Mouse (Mus musculus) macrophage (primary cell): Measurements from ENCODE around the gene Mitd1. TPM values are rescaled to one million over a fixed set of nuclear protein-coding genes. Genes with fewer than 3 reads are reported as not detected.

ENCODE experiments used
- H3K27ac ChIP-seq: fragments of 350-480 bp; formaldehyde crosslinking; 2 replicates; pipeline ENCODE4 v1.9.0; 2021
- H3K36me3 ChIP-seq: fragments of 350-480 bp; formaldehyde crosslinking; 2 replicates; pipeline ENCODE4 v1.9.0; 2021; ENCODE audit errors: inconsistent target
- H3K4me3 ChIP-seq: fragments of 350-480 bp; formaldehyde crosslinking; 2 replicates; pipeline ENCODE4 v1.9.0; 2021; ENCODE audit errors: inconsistent target
- H3K79me2 ChIP-seq: fragments of 350-480 bp; formaldehyde crosslinking; 2 replicates; pipeline ENCODE4 v1.9.0; 2021; ENCODE audit errors: inconsistent target
- WGBS: methylation state at CpG from one replicate; pipeline ENCODE4 v1.1.7; 2026; ENCODE audit warnings: inconsistent platforms; ENCODE audit not compliant: missing documents; 5-methylcytosine and 5-hydroxymethylcytosine counted together
- polyA plus RNA-seq: library from polyadenylated mRNA; stranded (reverse); fragments of 250-400 nt; gene quantifications from 3 replicates; pipeline ENCODE4 v1.2.4, GENCODE M21; 2018; ENCODE audit warnings: inconsistent platforms
- total RNA-seq, 78 experiments: library from RNA; depleted of rRNA; stranded (reverse); fragments of 250-400 nt; gene quantifications; 1 replicate in 9 of 78; 2 replicates in 24 of 78; 3 replicates in 43 of 78; 4 replicates in 2 of 78; pipeline ENCODE4 v1.2.4; 2018; ENCODE audit warnings: inconsistent platforms in 56 of 78

Gene Mitd1
- total RNA-seq (2018; cell fraction: chromatin; rRNA removed) = 100 to 1,000 TPM in 1 of 26 experiments, 10 to 100 TPM in 22, 1 to 10 TPM in 3; 3.9 to 128 (median 44.4) TPM
- total RNA-seq (2018; cell fraction: cytosol; rRNA removed) = 10 to 100 TPM in 24 of 26 experiments, 1 to 10 TPM in 2; 8.5 to 51.8 (median 30.5) TPM
- 10 to 100 TPM in 25 of 26 experiments, 1 to 10 TPM in 1; 8.8 to 87.7 (median 47.8) TPM for total RNA-seq (2018; cell fraction: nucleus; rRNA removed)
- polyA plus RNA-seq = 22.2 to 25.5 TPM (median 23.0 TPM) in 3 replicates

DNA sequence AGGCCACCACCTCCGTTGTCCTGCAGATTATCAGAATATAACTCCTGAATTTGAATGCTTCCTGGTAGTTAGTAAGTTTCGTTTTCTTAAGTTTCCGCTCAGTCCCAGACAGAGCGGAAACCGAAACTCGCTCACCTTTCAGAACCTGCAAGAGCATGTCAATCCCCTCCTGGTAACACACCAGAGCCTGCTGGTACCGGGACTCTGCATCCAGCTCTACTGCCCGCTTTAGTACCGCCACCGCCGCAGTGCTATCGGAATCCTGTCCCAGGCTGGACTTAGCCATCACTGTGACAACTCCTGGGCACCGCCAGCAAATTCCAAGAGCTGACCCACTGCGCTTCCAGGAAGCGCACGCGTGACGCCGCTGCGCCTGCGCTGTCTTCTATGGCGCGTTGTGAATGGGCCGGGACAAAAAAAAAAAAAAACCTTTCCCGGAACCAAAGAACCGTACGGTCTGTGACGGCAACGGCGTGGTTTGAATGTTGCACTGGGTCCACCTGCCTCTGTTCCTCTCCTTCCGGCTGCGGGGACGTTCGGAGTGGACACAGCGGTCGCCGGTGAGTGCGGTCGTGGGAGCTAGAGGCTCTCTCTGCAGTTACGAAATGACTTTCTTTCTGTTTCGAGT is at the start of gene Mitd1, which contains the start of gene Mrpl30:
Gene Mitd1 (minus strand): TSS at position 387 of the 628 bp plus-strand sequence.
Gene Mrpl30 (plus strand): TSS at position 453 of the 628 bp plus-strand sequence.
- Histone ChIP-seq H3K79me2 (peaks cover 82% of the 10 kb centered on the region), H3K36me3 (peaks cover 18% of the 10 kb centered on the region), H3K27ac (peak within 1 kb of the TSS; percentile 72), H3K4me3 (peak within 1 kb of the TSS; percentile 71)
- under 1% methylated on average over 38 of the region's 41 CpGs for WGBS

DNA sequence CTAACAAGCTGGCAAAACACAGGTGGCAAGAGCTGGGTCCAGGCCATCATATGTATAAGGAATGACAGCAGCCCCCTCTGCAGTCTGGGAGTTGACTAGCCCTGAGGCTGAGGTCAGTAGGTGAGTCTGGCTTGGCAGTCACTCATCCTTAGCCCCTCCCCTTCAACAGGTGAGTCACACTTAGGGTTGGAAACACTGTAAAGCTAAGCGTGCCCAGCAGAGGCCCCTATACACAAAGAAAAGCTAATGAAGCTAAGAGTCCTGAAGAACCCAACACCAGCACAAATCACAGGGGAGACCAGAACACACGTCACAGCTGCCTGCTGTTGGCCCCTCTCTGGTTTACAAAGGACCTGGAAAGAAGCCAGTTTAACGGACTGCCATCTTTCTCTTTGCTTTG is 41.6 kb upstream of the Mitd1 start:
- 19% methylated on average over 3 of the region's 3 CpGs for WGBS
- Histone ChIP-seq H3K79me2 (no peaks in the 10 kb centered on the region), H3K27ac (no peak overlapping the region), H3K36me3 (no peaks in the 10 kb centered on the region), H3K4me3 (no peak overlapping the region)

DNA sequence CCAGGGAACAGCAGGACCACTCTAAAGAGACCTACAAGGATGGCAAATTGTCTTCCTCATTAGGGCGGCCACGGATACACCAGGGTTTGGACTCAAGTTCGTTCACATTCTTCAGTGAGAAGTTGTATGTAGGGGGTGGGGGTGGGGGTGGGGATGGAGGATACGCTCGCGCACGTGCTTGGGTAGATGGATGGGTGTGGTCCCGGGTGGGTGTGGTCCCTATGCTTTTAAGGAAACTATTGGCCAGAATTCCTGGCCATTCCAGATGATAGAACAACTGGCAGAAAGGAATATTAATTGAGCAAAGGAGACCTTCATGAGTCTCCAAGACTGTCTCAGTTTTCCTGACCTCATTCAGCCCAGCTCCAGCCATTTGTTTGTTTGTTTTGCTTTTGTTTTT is 35.8 kb upstream of the Mitd1 start:
- Histone ChIP-seq H3K79me2 (no peaks in the 10 kb centered on the region), H3K36me3 (no peaks in the 10 kb centered on the region), H3K4me3 (no peak overlapping the region), H3K27ac (no peak overlapping the region)
- WGBS = 76% methylated on average over 8 of the region's 8 CpGs

DNA sequence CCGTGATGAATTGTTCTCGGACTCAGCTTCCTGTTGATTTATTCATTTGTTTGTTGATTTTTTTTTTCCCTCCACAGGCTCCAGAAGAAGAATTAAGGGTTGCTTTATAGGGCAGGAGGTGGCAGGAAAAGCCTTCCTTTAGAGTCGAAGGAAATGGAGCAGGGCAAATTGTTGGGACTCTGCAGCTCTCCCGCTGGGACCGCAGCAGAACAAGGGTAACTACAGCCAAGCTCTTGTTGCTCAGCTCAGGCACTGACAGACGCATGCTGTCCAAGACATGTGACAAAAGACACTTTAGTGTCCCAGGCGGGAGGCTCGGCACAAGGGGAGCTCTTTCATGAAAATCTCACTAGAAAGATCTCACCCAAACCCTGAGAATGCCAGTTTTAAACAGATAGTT is 32.3 kb upstream of the Mitd1 start:
- Histone ChIP-seq H3K36me3 (no peaks in the 10 kb centered on the region), H3K4me3 (no peak overlapping the region), H3K79me2 (no peaks in the 10 kb centered on the region), H3K27ac (no peak overlapping the region)
- WGBS = 64% methylated on average over 8 of the region's 8 CpGs

DNA sequence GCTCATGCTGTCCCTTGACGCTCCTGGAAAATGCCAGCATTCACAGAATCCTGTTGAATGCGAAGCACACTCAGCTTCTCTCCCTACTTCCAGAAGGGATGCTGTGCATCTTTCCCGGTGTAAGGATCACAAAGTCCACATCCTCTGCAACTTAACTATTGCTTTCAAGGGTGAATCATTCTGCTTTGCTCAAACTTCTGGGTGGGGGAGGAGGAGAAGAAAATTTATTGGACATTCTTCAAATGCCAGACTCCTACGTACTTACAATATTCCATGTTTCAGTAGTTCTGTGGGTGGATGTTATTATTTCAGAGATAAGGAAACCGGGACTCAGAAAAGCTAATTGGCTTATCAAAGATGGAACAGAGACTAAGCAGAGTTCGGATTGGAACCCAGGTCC is 27.9 kb upstream of the Mitd1 start:
- WGBS = 87% methylated on average over 6 of the region's 6 CpGs
- H3K4me3 ChIP-seq = no peak overlapping the region
- no peak overlapping the region for H3K27ac ChIP-seq
- H3K79me2 ChIP-seq = no peaks in the 10 kb centered on the region
- no peaks in the 10 kb centered on the region for H3K36me3 ChIP-seq

DNA sequence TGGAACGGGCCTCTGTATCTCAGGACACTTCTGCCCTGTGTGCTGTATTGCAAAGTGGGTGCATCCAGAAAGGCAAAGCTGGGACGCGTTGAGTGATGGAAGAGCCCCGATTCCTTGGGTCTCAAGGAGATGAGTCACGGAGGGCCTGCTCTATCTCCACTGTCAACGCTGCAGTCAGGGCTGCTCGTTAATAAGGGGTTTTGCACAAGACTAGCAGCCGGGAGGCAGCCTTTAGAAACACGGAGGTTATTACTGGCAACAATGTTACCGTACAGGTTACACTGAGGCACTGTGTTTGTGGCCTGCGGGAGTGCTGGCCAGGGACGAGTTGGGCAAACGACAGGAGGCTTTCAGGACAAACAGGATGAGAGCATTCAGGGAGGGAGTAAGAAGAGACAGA is 27.5 kb upstream of the Mitd1 start:
- H3K27ac ChIP-seq = no peak overlapping the region
- H3K79me2 ChIP-seq = no peaks in the 10 kb centered on the region
- H3K36me3 ChIP-seq = no peaks in the 10 kb centered on the region
- no peak overlapping the region for H3K4me3 ChIP-seq
- 84% methylated on average over 13 of the region's 13 CpGs for WGBS

DNA sequence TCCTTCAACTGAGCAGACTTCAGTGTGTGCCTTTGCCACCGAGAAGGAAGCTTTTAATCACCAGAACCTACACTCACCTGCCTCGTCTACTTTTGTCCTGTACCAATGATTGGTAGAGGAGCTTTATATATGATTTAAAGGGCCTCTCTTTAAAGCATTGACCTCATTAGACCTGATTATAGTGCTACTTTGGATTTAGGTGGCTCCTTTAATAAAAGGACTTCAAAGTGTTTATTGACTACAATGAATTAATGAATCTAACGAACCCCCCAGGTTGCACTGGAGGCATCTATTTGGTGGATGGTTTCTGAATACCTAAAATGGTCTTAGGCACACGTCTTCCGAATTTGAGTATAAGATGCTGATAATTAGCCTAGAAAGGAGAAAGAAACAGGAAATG is 26.2 kb upstream of the Mitd1 start, which contains the start of gene Lyg2:
Gene Lyg2 (minus strand): TSS at position 101 of the 400 bp plus-strand sequence.
- H3K36me3 ChIP-seq = no peaks in the 10 kb centered on the region
- 79% methylated on average over 5 of the region's 5 CpGs for WGBS
- H3K79me2 ChIP-seq = no peaks in the 10 kb centered on the region
- H3K27ac ChIP-seq = no peak within 1 kb of the TSS
- H3K4me3 ChIP-seq = no peak within 1 kb of the TSS

DNA sequence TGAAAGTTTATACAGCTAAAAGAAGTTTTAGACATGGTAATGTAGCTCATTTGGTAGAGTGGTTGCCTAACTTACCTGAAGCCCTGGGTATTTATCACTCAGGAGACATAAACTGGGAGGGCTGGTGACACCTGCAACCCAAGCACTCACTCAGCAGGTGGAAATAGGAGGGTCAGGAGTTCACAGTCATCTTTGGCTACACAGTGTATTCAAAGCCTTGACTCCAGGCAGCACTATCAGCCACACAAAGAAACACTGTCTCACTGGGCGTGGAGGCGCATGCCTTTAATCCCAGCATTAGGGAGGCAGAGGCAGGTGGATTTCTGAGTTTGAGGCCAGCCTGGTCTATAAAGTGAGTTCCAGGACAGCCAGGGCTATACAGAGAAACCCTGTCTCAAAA is 22.5 kb upstream of the Mitd1 start:
- H3K27ac ChIP-seq = no peak overlapping the region
- no peaks in the 10 kb centered on the region for H3K79me2 ChIP-seq
- H3K4me3 ChIP-seq = no peak overlapping the region
- 100% methylated on average over 2 of the region's 2 CpGs for WGBS
- H3K36me3 ChIP-seq = no peaks in the 10 kb centered on the region

DNA sequence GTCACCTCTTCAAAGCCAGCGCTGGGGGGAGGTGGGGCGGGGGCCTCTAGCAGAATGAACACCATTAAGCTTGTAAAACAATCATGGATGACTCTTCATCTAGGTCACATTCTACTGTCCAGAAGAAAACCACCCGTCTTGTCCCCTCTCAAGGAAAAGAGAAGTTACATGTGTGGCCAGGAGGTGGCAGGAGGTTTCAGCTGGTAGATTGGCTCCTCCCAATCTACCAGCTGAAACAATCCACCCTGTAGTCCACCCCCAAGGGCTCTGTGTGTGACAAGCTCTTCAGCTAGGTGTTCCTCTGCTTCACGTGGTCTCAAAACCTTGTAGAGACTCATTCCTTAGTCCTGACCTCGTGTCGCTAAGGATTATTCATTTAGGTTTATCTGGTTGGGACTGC is 13.0 kb upstream of the Mitd1 start:
- WGBS = 31% methylated on average over 6 of the region's 6 CpGs
- H3K27ac ChIP-seq = no peak overlapping the region
- H3K79me2 ChIP-seq = no peaks in the 10 kb centered on the region
- no peak overlapping the region for H3K4me3 ChIP-seq
- peaks cover 8% of the 10 kb centered on the region for H3K36me3 ChIP-seq

DNA sequence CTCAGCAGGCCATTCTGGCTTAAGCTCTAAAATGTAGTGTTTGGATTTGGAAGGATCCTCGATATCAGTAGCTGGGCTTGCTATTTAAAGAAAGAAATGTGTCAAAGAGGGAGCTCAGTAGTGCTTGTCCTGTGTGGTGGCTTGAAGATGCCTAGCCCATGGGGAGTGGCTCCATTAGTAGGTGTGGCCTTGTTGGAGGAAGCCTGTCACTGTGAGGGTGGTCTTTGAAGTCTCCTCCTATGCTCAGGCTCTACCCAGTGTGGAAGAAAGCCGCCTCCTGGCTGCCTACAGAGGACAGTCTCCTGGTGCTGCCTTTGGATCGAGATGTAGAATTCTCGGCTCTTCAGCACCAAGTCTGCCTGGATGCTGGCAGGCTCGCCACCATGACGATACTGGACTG is 10.1 kb upstream of the Mitd1 start:
- Histone ChIP-seq H3K27ac (no peak overlapping the region), H3K79me2 (no peaks in the 10 kb centered on the region), H3K4me3 (no peak overlapping the region), H3K36me3 (peaks cover 20% of the 10 kb centered on the region)
- WGBS = 97% methylated on average over 6 of the region's 6 CpGs

DNA sequence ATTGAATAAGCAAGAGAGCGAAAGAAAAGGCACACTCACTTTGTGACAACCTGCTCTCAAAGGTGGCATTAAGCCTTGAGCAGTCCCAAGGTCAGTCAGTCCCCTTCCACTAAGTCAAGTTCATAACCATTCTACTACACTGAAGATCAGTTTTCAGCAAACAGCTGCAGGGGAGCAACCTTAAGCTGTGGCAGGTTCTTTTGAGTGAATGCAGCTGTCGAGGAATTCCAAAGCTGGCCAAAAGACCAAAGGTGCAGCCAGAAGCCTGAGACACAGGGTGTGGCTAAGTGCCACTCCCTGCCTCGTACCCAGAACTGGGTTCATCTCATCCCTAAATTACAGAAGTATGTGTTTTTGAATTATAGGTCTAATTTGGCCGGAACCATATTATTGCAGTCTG is 9.6 kb upstream of the Mitd1 start:
- 95% methylated on average over 4 of the region's 4 CpGs for WGBS
- Histone ChIP-seq H3K4me3 (no peak overlapping the region), H3K79me2 (no peaks in the 10 kb centered on the region), H3K36me3 (peaks cover 24% of the 10 kb centered on the region), H3K27ac (no peak overlapping the region)

DNA sequence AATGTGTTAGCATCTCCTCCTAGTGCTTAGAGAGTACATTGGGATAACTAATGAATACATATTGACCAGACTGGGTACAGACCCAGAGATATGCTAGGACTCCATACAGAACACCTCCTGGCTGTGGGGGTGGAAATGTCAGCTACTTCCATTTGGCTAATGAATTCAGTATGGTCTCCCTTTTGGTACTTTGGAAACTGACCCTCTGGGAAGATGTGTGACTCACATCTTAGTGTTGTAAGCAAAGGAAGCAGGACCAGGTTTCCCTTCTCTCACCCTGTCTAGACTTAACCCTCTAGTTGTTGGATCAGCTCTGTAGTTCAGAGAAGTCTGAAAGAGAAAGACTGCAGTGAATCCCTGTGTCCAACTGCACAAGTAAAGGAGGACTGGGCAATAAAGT is 4.4 kb upstream of the Mitd1 start:
- H3K79me2 ChIP-seq = peaks cover 39% of the 10 kb centered on the region
- H3K4me3 ChIP-seq = no peak overlapping the region
- no peak overlapping the region for H3K27ac ChIP-seq
- H3K36me3 ChIP-seq = peaks cover 36% of the 10 kb centered on the region

DNA sequence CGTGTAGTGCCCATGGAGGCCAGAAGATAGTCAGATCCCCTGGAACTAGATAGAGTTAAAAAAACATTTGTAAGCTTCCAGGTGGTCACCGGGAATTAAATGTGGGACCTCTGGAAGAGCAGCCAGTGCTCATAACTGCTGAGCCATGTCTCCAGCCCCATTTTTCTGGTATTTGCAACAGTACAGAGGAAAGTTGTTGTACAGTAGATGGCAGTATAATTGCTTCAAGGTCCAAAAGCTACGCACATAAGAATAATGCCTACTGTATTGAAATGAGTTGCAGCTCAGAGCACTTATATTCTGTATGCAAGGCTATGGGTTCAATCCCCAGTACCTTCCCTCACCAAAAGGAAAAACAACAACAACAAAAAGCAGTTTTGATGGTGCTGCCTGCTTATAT is 1.2 kb upstream of the Mitd1 start:
- Histone ChIP-seq H3K27ac (no peak overlapping the region), H3K36me3 (peaks cover 16% of the 10 kb centered on the region), H3K79me2 (peaks cover 71% of the 10 kb centered on the region), H3K4me3 (peak overlapping the region; percentile 71)
- 56% methylated on average over 3 of the region's 3 CpGs for WGBS

DNA sequence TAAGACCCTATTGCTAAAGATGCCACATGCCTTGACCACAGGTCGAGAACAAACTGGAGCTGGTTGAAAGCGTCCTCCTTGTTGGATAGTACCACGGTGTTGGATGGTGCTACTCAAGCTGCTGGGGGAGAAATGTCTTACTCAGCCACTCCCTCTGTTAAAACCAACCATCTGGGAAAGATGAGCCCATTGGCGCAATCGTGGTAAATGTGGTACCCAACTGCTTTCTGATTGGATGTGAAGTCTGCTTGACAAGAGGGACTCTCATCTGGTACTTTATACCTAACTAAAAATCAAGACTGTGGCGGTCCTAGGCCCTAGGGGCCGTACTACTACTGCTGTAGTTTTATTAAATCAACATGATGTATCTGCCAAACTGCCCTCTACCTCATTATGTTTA is 1.0 kb downstream of the Mitd1 start:
- H3K27ac ChIP-seq = peak overlapping the region; percentile 72
- peak overlapping the region; percentile 71 for H3K4me3 ChIP-seq
- 81% methylated on average over 7 of the region's 7 CpGs for whole genome bisulfite sequencing
- peaks cover 18% of the 10 kb centered on the region for H3K36me3 ChIP-seq
- peaks cover 82% of the 10 kb centered on the region for H3K79me2 ChIP-seq

DNA sequence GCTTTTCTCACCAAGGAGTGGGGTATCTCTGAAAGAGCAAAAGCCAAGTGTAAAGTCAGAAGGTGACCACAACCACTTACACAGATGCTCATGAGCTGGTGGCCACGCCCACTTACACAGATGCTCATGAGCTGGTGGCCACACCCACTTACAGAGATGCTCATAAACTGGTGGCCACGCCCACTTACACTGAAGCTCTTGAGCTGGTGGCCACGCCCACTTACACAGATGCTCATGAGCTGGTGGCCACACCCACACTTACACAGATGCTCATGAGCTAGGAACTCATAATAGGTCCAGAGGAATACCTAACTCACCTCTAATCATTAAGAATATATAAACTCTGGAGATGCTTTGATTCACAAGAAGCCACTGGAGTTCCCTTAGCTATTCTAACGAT is 5.8 kb downstream of the Mitd1 start:
- no peak overlapping the region for H3K27ac ChIP-seq
- peaks cover 45% of the 10 kb centered on the region for H3K79me2 ChIP-seq
- WGBS = 86% methylated on average over 4 of the region's 4 CpGs
- no peak overlapping the region for H3K4me3 ChIP-seq
- peaks cover 58% of the 10 kb centered on the region for H3K36me3 ChIP-seq
